Mouse (Mus musculus) kidney, adult 18-20 months (tissue): Measurements from ENCODE around the gene Pkn3.
"Not testable (repeated sequence)": the region's sequence is repeated elsewhere in the genome, so short reads cannot be mapped to it uniquely, and the experiment has no call there.

ENCODE experiments used
- DNase-seq: peaks from one replicate; pipeline ENCODE4 v3.0.0; 2021

Pkn3 gene

DNA sequence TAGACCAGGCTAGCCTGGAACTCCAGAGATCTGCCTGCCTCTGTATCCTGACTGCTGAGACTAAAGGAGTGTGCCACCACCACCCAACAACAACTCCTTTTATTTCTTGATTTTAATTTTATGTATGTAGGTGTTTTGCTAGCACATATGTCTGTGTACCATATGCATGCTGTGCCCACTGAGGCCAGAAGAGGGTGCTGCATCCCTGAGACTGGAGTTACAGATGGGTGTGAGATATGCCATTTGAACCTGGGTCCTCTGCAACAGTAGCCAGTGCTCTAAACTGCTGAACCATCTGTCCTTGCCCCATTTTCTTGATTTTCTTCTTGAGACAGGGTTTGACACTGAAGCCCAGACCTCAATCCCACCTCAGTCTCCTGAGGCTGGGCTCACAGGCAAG lies 28.9 kb downstream of the Pkn3 start:
- DNase-seq: peak; percentile 70

DNA sequence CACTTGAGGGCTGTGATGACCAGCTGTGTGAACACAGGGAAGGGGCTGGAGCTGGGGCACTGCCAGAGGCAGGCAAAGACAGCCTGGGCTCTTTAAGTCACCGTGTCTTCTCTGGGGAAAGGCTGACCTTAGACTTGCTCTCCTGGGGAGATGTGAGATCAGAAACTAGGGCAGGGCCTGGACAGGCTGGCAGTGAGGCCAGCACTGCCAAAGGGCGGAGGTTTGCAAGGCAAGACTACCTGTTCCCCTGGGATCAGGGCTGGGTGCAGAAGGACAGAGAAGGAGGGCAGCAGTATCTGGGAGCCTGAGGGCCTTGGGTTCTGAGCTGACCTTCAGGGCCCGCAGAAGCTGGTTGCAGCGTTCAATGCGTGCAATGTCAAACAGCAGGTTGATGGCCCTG lies 30.2 kb downstream of the Pkn3 start:
- DNase-seq: no peak

DNA sequence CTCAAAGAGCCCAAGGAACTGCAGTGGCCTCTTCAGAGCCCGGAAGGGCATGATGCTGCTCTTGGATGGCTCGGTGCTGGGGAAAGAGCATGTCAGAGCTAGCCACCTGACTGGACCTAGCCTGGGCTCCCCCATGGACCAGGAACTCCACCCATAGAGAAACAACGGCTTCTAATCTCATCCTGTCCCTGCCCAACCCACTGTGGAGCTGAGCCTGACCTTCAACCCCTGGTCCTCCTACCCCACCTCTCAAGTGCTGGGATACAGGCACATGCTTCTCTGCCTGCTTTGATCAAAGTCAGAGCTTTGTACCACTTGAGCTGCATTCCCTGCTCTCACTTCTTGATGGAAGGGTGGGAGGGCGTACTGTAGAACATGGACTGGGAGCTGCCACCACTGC lies 30.8 kb downstream of the Pkn3 start:
- no peak for DNase-seq

DNA sequence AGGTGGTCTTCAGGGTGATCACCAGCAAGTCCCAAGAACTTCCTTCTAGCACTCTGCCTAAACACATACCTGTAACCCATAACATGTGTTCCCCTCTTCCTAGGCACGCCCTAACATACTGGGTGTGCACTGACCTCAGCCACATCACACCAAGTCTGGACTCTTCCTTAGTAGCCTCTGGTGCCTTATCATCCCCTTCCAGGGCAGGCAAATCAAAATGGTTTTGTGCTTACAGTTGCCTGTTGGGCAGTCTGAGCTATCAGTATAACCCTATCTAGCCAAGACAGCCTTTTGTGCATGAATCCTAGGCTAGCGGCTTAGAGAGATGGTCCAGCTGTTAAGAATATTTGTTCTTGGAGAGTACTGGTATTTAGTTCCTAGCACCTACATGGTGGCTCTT lies 34.0 kb downstream of the Pkn3 start:
- no peak for DNase-seq

DNA sequence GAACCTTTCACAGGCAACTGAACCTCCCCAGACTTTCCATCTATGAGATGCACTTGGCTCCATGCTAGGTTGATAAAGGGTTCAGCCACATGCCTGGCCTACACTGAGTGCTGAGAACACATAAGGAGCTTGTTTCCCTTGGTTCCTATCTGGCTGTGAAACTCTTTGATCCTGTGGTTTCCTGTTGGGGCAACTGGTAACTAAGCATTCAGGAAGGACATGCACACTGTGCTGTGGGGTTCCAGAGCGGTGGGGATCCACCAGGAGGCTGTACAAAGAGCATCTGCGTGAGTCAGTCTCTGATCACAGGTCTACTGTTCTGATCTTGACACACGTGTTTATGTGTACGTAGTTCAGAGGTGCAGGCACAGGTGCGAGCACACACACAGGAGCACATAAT lies 35.1 kb downstream of the Pkn3 start:
- DNase-seq: no peak

DNA sequence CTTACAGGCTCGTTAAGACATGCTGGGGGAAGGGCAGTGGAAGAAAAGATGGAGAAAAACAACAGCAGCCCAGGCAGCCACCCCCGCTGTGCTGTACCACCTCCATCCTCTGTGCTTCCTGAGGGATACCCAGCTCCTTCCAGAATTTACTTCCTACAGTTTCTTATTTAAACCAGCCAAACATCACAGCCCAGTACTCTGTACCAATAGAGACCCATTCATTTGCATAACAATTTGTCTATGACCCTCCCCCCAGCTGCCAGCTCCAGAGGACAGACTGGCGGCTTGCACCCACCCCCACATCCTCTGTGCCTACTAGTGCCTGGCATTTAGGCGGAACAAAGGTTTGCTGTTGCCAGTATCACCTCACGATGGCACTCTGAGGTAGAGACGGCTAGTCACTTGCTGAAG lies 42.2 kb downstream of the Pkn3 start:
- DNase-seq: no peak

DNA sequence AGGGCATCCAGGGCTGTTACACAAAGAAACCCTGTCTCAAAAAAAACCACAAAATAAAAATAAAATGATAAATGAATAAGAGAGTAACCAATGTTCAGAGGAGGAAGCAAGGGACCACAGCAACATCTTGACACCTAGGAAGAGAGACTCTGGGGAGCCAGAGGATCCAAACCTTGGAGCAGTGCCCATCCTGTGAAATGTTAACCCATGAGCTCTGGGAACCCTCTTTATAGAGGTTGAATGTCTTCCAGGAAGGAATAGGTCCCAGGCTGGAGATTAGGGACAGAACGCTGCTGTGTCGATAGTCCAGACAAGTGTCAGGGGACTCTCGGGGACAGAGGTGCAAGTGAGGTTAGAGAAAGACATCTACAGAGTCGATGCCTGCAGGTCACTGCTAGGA lies 42.8 kb downstream of the Pkn3 start:
- peak; percentile 49 for DNase-seq

DNA sequence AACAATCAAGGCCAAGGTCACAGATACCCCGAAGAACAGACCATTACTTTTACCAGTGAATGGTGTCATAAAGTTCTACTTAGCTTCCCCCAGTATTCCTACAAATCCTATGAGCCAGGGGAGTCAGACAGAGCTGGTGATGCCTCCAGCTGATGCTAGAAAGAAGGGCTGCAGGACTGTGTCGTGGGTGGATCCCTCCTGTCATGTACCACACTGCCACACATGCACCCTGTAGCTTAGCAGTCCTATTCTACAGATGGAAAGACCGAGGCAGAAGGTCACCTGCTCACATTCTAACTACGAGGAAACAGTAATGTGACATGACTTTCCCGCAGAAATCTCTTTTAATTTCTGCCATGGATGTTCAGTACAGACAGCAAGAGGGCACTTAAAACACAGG lies 45.3 kb downstream of the Pkn3 start:
- no peak for DNase-seq

DNA sequence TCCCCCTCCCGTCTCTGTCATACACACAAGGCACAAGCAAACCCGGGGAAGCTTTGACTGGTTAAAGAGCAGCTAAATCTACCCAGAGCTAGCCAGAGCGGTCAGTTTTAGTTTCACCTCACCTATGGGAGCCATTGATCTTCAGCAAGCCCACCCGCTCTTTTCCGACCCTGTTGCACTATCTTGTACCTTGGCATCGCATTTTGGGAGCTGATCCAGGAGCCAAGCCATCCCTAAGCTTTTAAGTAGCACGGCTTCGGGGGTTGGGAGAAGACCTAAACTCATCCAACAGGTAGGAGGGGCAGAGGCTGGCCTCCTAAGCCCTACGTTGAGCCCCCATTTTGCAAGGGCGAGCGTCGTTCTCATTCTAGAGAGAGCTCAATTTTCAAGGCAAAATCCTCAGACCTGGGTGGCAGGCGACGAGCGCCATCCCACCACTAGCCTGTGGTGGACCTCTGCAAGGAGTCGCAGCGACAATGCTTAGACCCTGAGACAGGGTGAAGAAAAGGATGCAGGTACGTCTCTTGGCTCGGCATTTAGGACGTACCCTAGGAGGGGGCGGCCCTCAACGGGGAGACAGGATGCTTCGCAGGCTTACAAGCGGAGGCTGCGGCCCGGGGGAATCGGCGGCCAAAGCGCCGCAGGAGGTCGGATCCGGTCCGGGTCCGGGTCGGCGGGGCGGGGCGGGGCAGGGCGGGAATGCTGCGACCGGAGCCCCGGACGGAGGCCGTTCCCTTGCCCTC lies 46.4 kb downstream of the Pkn3 start:
- DNase-seq: no peak

DNA sequence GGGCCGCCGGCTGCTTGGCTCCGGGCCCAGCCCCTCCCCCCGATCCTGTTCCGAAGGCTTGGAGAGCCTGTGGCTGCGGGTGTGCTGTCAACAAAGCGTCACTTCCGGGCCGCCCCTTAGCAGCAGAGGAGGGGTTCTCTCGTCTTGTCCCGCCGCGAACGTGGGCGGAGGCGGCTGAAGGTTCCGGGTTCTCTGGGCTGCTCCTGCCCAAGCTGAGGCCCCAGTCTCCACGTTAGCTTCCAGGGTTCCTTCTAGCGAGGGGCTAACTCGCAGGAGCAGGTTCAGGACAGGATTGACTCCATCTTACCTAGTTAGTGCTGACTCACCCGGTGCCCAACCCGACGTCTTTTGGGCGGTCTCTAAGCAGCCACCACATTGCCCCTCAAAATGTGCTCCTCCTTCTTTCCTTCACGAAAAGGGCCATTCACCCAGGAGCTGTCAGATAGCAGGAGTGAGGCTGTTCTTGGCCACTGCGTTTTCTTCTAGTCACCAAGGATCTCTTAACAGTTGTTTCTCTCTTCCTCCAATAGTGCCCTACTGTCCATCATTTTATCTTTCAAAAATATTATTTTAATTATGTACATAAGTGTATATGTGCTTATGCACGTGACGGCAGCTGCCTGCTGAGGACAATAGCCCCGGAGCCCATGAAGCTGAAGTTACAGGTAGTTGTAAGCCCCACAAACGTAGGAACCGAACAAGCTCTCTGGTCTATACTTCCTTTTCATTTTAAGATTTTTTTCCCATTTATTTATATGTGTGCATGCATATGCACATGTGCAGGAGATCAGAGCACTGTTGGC lies 47.2 kb downstream of the Pkn3 start, which contains the start of gene Zer1:
Gene Zer1 (minus strand): TSS at position 114 of the 803 bp plus-strand sequence.
- DNase-seq: peak; percentile 97

DNA sequence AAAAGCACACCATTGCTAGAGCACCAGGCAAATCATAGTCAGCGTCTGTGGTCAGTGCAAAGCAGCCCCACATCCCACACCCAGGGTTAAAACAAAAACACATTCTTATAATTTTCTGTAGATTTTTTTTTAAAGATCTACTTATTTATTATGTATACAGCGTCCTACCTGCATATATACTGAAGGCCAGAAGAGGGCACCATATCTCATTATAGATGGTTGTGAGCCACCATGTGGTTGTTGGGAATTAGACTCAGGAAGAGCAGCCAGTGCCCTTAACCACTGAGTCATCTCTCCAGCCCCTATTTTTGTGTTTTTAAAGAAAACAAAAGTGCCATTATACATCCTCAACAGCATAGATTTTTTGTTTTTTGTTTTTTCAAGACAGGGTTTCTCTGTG lies 51.3 kb downstream of the Pkn3 start:
- DNase-seq: peak; percentile 37

DNA sequence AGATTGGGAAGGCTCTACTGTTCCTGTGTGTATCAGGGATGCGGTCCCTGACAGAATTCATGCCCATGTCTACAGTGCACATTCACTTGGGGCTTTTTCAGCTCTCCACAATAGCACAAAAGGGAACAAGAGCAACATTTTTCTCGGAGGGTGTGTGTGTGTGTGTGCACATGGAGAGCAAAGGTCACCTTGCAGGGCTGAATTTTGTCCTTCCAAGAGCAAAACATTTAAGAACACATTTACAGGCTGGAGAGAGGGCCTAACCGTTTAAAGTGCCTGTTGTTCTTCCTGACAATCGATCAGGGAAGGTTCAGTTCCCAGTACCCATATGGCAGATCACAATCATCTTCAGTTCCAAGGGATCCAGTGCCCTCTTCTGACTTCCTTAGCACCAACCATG lies 52.7 kb downstream of the Pkn3 start:
- peak; percentile 49 for DNase-seq

DNA sequence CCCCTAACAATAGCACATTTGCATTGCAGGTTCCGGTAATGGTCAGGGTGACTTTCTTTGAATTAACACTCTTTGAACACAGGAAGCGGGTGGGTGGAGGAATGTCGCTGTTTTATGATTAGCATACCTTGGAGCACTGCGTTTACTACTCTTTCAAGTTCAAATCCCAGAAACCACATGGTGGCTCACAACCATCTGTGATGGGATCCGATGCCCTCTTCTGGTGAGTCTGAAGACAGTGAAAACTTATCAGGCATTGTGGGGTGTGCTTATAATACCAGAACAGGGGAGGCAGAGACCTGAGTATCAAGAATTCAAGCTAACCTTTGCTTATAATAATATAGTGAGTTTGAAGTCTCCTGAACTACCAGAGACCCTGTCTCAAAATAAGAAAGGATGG lies 53.8 kb downstream of the Pkn3 start:
- not testable (repeated sequence) for DNase-seq

DNA sequence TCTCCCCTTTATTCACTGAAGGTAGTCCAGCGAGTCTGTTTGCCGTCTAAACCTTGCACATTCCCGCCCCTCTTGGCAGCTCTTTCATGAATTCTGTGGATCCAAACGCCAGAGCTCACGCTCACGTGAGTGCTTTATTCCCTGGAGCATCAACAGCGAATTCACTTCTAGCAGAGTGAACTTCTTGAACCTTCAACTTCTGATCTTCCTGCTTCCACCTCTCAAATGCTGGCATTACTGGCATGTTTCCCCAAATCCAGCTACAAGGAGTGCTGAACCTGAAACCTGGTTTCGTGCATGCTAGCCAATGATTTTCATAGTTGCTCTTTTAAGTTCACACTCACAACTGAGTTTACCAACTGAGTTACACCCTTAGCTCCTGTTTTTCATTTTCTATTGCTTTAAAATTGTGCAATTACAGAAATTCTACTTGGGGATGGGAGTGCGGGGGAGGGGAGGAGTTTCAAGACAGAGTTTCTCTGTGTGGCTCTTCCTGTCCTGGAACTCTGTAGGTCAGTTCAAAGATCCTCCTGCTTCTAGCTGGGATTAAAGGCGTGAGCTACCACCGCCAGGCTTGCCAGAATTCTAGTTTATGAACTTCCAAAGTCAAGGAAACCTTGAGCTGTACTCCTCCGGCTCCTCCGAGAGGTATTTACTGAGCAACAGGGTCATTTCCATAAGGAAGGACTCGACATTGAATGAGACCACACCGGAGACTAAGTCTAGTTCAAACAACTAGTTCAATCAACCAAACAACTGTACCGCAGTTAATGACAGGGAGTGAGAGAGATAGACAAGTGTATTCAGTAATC lies 55.5 kb downstream of the Pkn3 start:
- peak; percentile 81 for DNase-seq

DNA sequence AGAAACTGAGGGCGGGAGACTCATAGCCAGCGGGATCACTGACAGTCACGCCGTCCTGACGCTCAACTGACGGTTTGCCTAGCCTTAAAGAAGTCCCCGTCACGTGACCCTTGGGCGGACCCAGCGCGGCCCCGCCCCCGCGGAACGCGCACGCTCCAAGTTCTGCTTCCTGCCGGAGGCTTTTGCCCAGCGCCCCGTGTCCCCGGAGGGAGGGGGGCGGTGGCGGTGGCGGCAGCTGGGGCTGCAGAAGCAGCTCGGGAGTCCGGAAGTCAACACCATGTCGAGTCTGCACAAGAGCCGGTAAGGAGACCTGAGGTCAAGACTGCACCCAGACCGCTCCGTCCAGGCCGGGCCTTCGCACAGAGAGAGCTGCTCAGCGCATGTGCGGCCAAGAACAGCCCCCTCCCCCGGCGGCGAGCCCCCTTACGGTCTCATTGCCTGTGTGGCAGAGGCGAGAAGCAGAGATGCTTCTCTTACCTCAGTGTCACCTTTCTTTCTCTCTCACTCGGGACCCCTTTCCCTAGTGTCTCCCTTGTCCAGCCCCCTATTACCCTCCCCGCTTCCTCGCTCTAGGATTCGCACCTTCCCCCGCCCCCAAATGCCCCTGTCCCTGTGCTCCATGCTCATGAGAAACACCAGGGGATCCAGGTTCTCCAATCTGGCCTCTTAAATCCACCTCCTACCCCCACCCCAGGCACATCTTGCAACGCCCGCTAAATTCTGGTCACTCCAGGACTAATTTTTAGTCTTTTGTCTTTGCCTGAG lies 56.3 kb downstream of the Pkn3 start, which contains the start of gene Tbc1d13:
Gene Tbc1d13 (plus strand): TSS at position 134 of the 765 bp plus-strand sequence.
- peak; percentile 99 for DNase-seq

DNA sequence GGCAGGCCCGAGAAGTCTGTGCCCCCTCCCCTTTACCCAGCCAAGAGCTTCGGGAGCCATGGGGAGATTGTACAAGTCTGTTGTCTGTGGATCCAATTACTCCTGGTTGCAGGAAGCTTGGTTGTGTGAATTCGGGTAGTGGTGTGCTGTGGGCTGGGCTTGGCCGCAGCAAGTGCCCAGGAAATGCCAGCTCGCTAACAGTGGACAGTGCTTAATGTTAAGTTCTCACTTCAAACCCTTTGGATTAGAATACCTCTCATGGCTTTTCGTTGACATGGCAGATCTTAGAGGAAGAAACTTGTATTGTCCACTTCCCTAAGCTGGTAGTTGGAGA lies 56.9 kb downstream of the Pkn3 start:
- peak; percentile 47 for DNase-seq

DNA sequence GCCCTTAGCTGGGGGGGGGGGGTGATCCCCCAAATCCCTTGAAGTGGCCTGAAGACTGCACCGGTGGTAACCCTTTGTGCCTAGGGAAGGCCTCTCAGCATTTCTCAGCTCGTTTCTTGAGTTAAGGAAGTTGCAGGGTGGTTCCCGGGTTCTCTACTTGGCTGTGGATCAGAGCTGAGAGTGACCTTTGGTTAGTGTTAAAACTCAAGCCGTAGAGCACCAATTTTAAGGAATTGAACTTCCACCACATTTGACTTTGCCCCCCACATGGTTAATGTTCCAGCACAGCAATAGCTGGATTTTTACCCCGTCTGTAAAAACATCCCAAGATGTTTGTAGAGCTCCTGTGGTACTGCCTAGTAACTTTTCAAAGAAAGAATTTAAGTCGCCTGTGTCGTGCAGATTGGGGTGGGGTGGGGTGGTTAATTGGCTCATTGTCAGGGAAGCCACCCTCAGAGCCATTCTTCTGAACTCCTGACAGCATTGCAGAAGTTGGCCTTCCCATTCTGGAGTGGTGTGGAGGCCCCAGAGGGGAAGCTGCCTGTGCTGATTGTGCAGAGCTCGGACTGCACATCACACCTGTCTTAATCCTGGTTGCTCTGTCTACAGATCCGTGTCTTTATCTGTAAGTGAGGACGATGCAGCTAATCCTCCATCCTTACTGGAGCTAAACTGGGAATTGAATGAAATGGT lies 57.6 kb downstream of the Pkn3 start:
- DNase-seq: peak; percentile 69

DNA sequence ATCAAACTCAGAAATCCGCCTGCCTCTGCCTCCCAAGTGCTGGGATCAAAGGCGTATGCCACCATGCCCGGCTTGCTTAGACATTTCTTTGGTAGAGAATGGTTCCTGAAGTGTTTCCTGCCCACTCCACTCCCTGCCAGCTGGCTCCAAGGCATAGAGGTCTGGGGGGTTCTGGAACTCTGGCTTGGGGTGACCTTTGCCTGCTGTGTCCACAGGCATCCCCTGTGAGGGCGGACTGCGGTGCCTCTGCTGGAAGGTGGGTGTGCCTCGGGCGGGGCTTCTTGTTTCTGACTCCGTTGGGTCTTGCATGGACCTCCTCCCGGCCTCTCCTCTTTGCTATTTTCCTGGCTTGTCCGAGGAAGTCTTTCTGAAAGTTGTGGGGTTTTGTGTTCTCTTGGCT lies 59.0 kb downstream of the Pkn3 start:
- DNase-seq: peak; percentile 49

DNA sequence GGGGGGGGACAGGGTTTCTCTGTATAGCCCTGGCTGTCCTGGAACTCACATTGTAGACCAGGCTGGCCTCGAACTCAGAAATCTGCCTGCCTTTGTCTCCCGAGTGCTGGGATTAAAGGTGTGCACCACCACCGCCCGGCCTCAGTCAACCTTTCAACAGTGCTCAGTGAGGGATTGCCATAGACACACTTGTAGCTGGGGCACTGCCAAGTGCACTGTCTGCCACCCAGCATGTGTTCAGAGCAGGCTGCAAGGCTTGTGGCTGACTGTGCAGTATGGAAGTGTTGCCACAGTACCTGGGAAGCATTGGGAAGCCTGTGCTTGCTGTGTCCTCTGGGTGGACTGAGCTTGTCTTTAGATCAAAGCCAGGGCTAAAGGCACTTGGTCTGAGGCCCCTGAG lies 62.5 kb downstream of the Pkn3 start:
- DNase-seq: peak; percentile 31
